In genomic region chr16:57231089-57231936, GRCm38 (mm10) we compare ENCODE assay signal across 8 mouse cellular contexts. TPM values are rescaled to one million over a fixed set of nuclear protein-coding genes. Genes with fewer than 3 reads are reported as not detected.
DNase-seq lines count a peak whose midpoint lies in the region; ATAC-seq lines count a peak whose summit lies in the region.

Gene Tbc1d23 (minus strand): TSS chr16:57231504.

- H3K9me3 ChIP-seq in hindbrain, embryonic 11.5 days (ENCODE audit: control insufficient read depth, low read length): no peaks in the 10 kb centered on the region

- peak; percentile 99 for DNase-seq in Muller cell, postnatal 12 days (ENCODE audit: inconsistent ontology term)
- DNase-seq in cerebellum, adult 9-11 months: peak; percentile 99
- DNase-seq in frontal cortex, adult 2 months (ENCODE audit: extremely low spot score in 1 of 2, low spot score in 1 of 2): peak; percentile 98 to 99
- DNase-seq in hindbrain, embryonic 11.5 days (ENCODE audit: low spot score): peak; percentile 96
- peak; percentile 96 to 97 for DNase-seq in layer of hippocampus, postnatal 10 days (ENCODE audit: low spot score in 2 of 2)
- DNase-seq in lung, postnatal 10 days: peak; percentile 99
- peak; percentile 96 for DNase-seq in ovary, postnatal 36 days (ENCODE audit: low spot score)
- DNase-seq in thymus, postnatal 25 days: peak; percentile 93

- H3K27ac ChIP-seq in hindbrain, embryonic 11.5 days (ENCODE audit: low read depth, low read length): peak within 1 kb of the TSS; percentile 47

- H3K27me3 ChIP-seq in hindbrain, embryonic 11.5 days (ENCODE audit: control insufficient read depth, insufficient read depth, low read length): no peaks in the 10 kb centered on the region

- H3K4me2 ChIP-seq in hindbrain, embryonic 11.5 days (replicated peaks; ENCODE audit: low read depth, low read length): peak within 1 kb of the TSS; percentile 47

- H3K9ac ChIP-seq in hindbrain, embryonic 11.5 days (ENCODE audit: low read depth, low read length): peak within 1 kb of the TSS; percentile 61

- no peaks in the 10 kb centered on the region for H3K4me1 ChIP-seq in hindbrain, embryonic 11.5 days (replicated peaks; ENCODE audit: control insufficient read depth, insufficient read depth, low read length)

- H3K36me3 ChIP-seq in hindbrain, embryonic 11.5 days (ENCODE audit: control insufficient read depth, insufficient read depth, low read length): no peaks in the 10 kb centered on the region

- WGBS in hindbrain, embryonic 11.5 days: 0% methylated on average over 42 of the region's 42 CpGs

- peak within 1 kb of the TSS; percentile 64 for H3K4me3 ChIP-seq in hindbrain, embryonic 11.5 days (ENCODE audit: low read depth, low read length)

- ATAC-seq in hindbrain, embryonic 11.5 days (ENCODE audit: low FRiP score): peak; percentile 99

RNA-seq across cellular contexts. Expression of gene Tbc1d23, which starts in this region (rescaled TPM):
- 42.9 and 43.1 TPM in 2 replicates for polyA plus RNA-seq in frontal cortex, adult 2 months (2012; rRNA removed)
- polyA plus RNA-seq in hindbrain, embryonic 11.5 days (2014; fragmentation: Nextera tagmentation; extraction: Ambion mirVana): 26.7 and 33.7 TPM in 2 replicates
- 10 to 100 TPM; 42.0 to 55.3 TPM for total RNA-seq in layer of hippocampus, postnatal 10 days (2021)

Comparison
In these comparisons a context has a peak if more than half of its experiments do, and no peak if none do; other contexts are left out.
1. Peak in every context shown above with its lines: DNase-seq, ATAC-seq, H3K4me3 ChIP-seq and H3K27ac ChIP-seq.